Mouse (Mus musculus): ENCODE data around the gene Nkx6-1. TPM values are rescaled to one million over a fixed set of nuclear protein-coding genes. Genes with fewer than 3 reads are reported as not detected.

The Nkx6-1 gene
- total and polyA plus RNA-seq, 3 experiments, result 0.08 to 0.09 TPM; not detected in 1

- intact Hi-C loops (cut with DNase I), result no loop called here
- Histone ChIP-seq H3K27me3 (ENCODE audit: control insufficient read depth, insufficient read depth, low read length) (no peaks in the 10 kb centered on the region), H3K27ac (no peak overlapping the region), H3K4me1 (ENCODE audit: control insufficient read depth, insufficient read depth, low read length) (no peaks in the 10 kb centered on the region), H3K79me2 (replicated peaks; ENCODE audit: control insufficient read depth, insufficient read depth, low read length) (no peaks in the 10 kb centered on the region), H3K4me3 (no peak overlapping the region), H3K36me3 (ENCODE audit: control insufficient read depth, insufficient read depth, low read length) (no peaks in the 10 kb centered on the region), H3K9ac (ENCODE audit: low read depth, low read length) (no peak overlapping the region)
- no peak for DNase-seq
- TF ChIP-seq EP300 (IDR thresholded peaks at IDR 0.05; ENCODE audit: insufficient read depth, low read depth, low read length) (no peak), CTCF (IDR thresholded peaks at IDR 0.05) (peak; percentile 30)
- WGBS, result 20% methylated on average over 15 of the region's 15 CpGs
These were observed 23.8 kb upstream of the Nkx6-1 start for GRCm38 (mm10) chr5:101688581-101688980.

GRCm38 (mm10) chr5:101683340-101683739, 18.5 kb upstream of the Nkx6-1 start:
- no peak for DNase-seq
- no peaks in the 10 kb centered on the region for H3K4me1 ChIP-seq (ENCODE audit: control insufficient read depth, insufficient read depth, low read length)
- no peak for TF ChIP-seq EP300 (IDR thresholded peaks at IDR 0.05; ENCODE audit: insufficient read depth, low read depth, low read length)
- no peak for TF ChIP-seq POLR2A (IDR thresholded peaks at IDR 0.05; ENCODE audit: insufficient read depth, low read depth, low read length)
- no peak for TF ChIP-seq CTCF (IDR thresholded peaks at IDR 0.05)
- intact Hi-C loops (cut with DNase I), result no loop called here
- no peak overlapping the region for H3K4me3 ChIP-seq
- H3K79me2 ChIP-seq (replicated peaks; ENCODE audit: control insufficient read depth, insufficient read depth, low read length), result no peaks in the 10 kb centered on the region
- no peak overlapping the region for H3K27ac ChIP-seq
- 63% methylated on average over 5 of the region's 5 CpGs for WGBS
- H3K9ac ChIP-seq (ENCODE audit: low read depth, low read length), result no peak overlapping the region
- H3K36me3 ChIP-seq (ENCODE audit: control insufficient read depth, insufficient read depth, low read length), result no peaks in the 10 kb centered on the region
- H3K27me3 ChIP-seq (ENCODE audit: control insufficient read depth, insufficient read depth, low read length), result no peaks in the 10 kb centered on the region

- intact Hi-C loops (cut with DNase I), result no loop called here
- no peak overlapping the region for H3K9ac ChIP-seq (ENCODE audit: low read depth, low read length)
- no peaks in the 10 kb centered on the region for H3K4me1 ChIP-seq (ENCODE audit: control insufficient read depth, insufficient read depth, low read length)
- H3K4me3 ChIP-seq, result no peak overlapping the region
- H3K27me3 ChIP-seq (ENCODE audit: control insufficient read depth, insufficient read depth, low read length), result no peaks in the 10 kb centered on the region
- H3K27ac ChIP-seq, result no peak overlapping the region
- TF ChIP-seq POLR2A (IDR thresholded peaks at IDR 0.05; ENCODE audit: insufficient read depth, low read depth, low read length), result no peak
- TF ChIP-seq CTCF (IDR thresholded peaks at IDR 0.05), result no peak
- no peak for TF ChIP-seq EP300 (IDR thresholded peaks at IDR 0.05; ENCODE audit: insufficient read depth, low read depth, low read length)
- H3K79me2 ChIP-seq (replicated peaks; ENCODE audit: control insufficient read depth, insufficient read depth, low read length), result no peaks in the 10 kb centered on the region
- H3K36me3 ChIP-seq (ENCODE audit: control insufficient read depth, insufficient read depth, low read length), result no peaks in the 10 kb centered on the region
- WGBS, result 45% methylated on average over 6 of the region's 6 CpGs
- no peak for DNase-seq
These were observed 15.5 kb upstream of the Nkx6-1 start for GRCm38 (mm10) chr5:101680338-101680737.

GRCm38 (mm10) chr5:101669381-101669780, 4.6 kb upstream of the Nkx6-1 start:
- no peak overlapping the region for H3K9ac ChIP-seq (ENCODE audit: low read depth, low read length)

GRCm38 (mm10) chr5:101668475-101668874, 3.7 kb upstream of the Nkx6-1 start:
- Histone ChIP-seq H3K4me3 (no peak overlapping the region), H3K79me2 (replicated peaks; ENCODE audit: control insufficient read depth, insufficient read depth, low read length) (no peaks in the 10 kb centered on the region), H3K4me1 (ENCODE audit: control insufficient read depth, insufficient read depth, low read length) (no peaks in the 10 kb centered on the region), H3K36me3 (ENCODE audit: control insufficient read depth, insufficient read depth, low read length) (no peaks in the 10 kb centered on the region), H3K27me3 (ENCODE audit: control insufficient read depth, insufficient read depth, low read length) (peaks cover 31% of the 10 kb centered on the region), H3K9ac (ENCODE audit: low read depth, low read length) (no peak overlapping the region), H3K27ac (no peak overlapping the region)
- WGBS, result 11% methylated on average over 12 of the region's 12 CpGs
- intact Hi-C loops (cut with DNase I), result loop anchor here (2.0 kb wide), 1 partner anchor 648 kb away; no protein-coding TSS in a partner anchor
- no peak for DNase-seq
- TF ChIP-seq POLR2A (IDR thresholded peaks at IDR 0.05; ENCODE audit: insufficient read depth, low read depth, low read length), result no peak
- no peak for TF ChIP-seq CTCF (IDR thresholded peaks at IDR 0.05)
- no peak for TF ChIP-seq EP300 (IDR thresholded peaks at IDR 0.05; ENCODE audit: insufficient read depth, low read depth, low read length)

More at GRCm38 (mm10) chr5:101669381-101669780, 4.6 kb upstream of the Nkx6-1 start:
- Histone ChIP-seq H3K4me1 (ENCODE audit: control insufficient read depth, insufficient read depth, low read length) (no peaks in the 10 kb centered on the region), H3K27me3 (ENCODE audit: control insufficient read depth, insufficient read depth, low read length) (peaks cover 22% of the 10 kb centered on the region), H3K36me3 (ENCODE audit: control insufficient read depth, insufficient read depth, low read length) (no peaks in the 10 kb centered on the region), H3K79me2 (replicated peaks; ENCODE audit: control insufficient read depth, insufficient read depth, low read length) (no peaks in the 10 kb centered on the region), H3K27ac (no peak overlapping the region), H3K4me3 (no peak overlapping the region)
- TF ChIP-seq POLR2A (IDR thresholded peaks at IDR 0.05; ENCODE audit: insufficient read depth, low read depth, low read length) (no peak), CTCF (IDR thresholded peaks at IDR 0.05) (peak; percentile 70), EP300 (IDR thresholded peaks at IDR 0.05; ENCODE audit: insufficient read depth, low read depth, low read length) (no peak)
- DNase-seq, result no peak
- WGBS, result 3% methylated on average over 15 of the region's 15 CpGs
- intact Hi-C loops (cut with DNase I), result loop anchor here (1.0 to 2.0 kb wide), 2 partner anchors 649 to 752 kb away; no protein-coding TSS in a partner anchor

- intact Hi-C loops (cut with DNase I), result loop anchor here (2.0 kb wide), 1 partner anchor 647 kb away; no protein-coding TSS in a partner anchor
- TF ChIP-seq EP300 (IDR thresholded peaks at IDR 0.05; ENCODE audit: insufficient read depth, low read depth, low read length), result no peak
- TF ChIP-seq POLR2A (IDR thresholded peaks at IDR 0.05; ENCODE audit: insufficient read depth, low read depth, low read length), result no peak
- no peak for TF ChIP-seq CTCF (IDR thresholded peaks at IDR 0.05)
These were observed 3.2 kb upstream of the Nkx6-1 start for GRCm38 (mm10) chr5:101668028-101668427.

More at GRCm38 (mm10) chr5:101668028-101668427, 3.2 kb upstream of the Nkx6-1 start:
- no peak overlapping the region for H3K9ac ChIP-seq (ENCODE audit: low read depth, low read length)
- no peaks in the 10 kb centered on the region for H3K36me3 ChIP-seq (ENCODE audit: control insufficient read depth, insufficient read depth, low read length)
- no peaks in the 10 kb centered on the region for H3K4me1 ChIP-seq (ENCODE audit: control insufficient read depth, insufficient read depth, low read length)
- H3K27ac ChIP-seq, result no peak overlapping the region
- peaks cover 35% of the 10 kb centered on the region for H3K27me3 ChIP-seq (ENCODE audit: control insufficient read depth, insufficient read depth, low read length)
- H3K79me2 ChIP-seq (replicated peaks; ENCODE audit: control insufficient read depth, insufficient read depth, low read length), result no peaks in the 10 kb centered on the region
- no peak for DNase-seq
- H3K4me3 ChIP-seq, result no peak overlapping the region
- 4% methylated on average over 15 of the region's 15 CpGs for WGBS

Measured in heart, adult 2 months (tissue).